In the genomic region with DNA sequence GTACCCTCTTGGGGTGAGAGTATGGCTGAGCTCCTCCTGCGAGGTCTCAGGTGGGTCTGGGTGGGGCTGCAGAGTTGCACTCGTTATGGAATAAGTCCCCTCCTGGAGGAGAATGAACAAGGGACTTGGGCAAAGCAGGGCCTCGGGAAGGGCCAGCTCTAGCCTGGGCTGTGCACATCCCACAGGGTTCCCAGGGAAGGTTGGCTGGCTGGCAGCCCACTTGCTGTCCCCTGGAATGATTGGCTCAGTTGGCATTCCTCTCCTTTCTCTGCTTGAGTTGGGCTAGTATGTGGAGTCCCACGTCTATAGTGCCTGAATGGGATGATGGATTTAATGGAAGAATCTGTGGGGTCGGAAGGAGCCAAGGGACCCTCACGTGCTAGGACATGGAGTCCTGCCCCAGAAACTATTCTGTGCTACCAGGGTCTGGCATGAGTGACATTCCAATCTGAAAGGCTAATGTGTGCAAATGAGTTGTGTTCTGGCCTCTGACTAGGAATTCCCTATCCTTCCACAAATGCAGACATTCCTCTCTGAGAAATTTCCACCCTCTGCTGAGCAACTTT, we compare ENCODE assay signal across 15 mouse cellular contexts. TPM values are rescaled to one million over a fixed set of nuclear protein-coding genes. Genes with fewer than 3 reads are reported as not detected.
DNase-seq lines count a peak whose midpoint lies in the region; ATAC-seq and TF ChIP-seq lines count a peak whose summit lies in the region.
"Had no signal": no experiment of that assay in that cellular context is flagged by ENCODE, and none has a peak within 500 bp of the region (broad histone marks: within the 10 kb centered on the region; RNA-seq: fewer than 3 reads in every experiment).

No protein-coding gene starts in this region.

- H3K9me3 ChIP-seq in heart, embryonic 15.5 days (replicated peaks), result no peaks in the 10 kb centered on the region
- H3K9me3 ChIP-seq in heart, embryonic 10.5 days, result no peaks in the 10 kb centered on the region
- H3K9me3 ChIP-seq: limb, embryonic 15.5 days had no signal

- no peaks in the 10 kb centered on the region for H3K36me3 ChIP-seq in heart, embryonic 15.5 days
- no peaks in the 10 kb centered on the region for H3K36me3 ChIP-seq in heart, embryonic 10.5 days
- H3K36me3 ChIP-seq: limb, embryonic 15.5 days had no signal

- peak; percentile 51 for ATAC-seq in heart, embryonic 15.5 days (replicated peaks; ENCODE audit: insufficient number of reproducible peaks, insufficient read depth, low FRiP score, low read depth)
- ATAC-seq: CD4-positive, CD25-positive, alpha-beta regulatory T cell, adult 4 months had no signal

- H3K27me3 ChIP-seq in heart, embryonic 15.5 days, result peaks cover 6% of the 10 kb centered on the region; the same call in 1 of the 2 replicates
- peaks cover 10% of the 10 kb centered on the region; the same call in 1 of the 2 replicates for H3K27me3 ChIP-seq in heart, embryonic 10.5 days (ENCODE audit: insufficient read depth, poor library complexity, severe bottlenecking)

- no peak overlapping the region for H3K4me3 ChIP-seq in heart, embryonic 15.5 days
- no peak overlapping the region for H3K4me3 ChIP-seq in heart, embryonic 10.5 days
- no peak overlapping the region for H3K4me3 ChIP-seq in layer of hippocampus, adult 2 months
- H3K4me3 ChIP-seq: limb, embryonic 15.5 days had no signal

- no peak for TF ChIP-seq POLR2A in brain, embryonic 14.5 days (IDR thresholded peaks at IDR 0.05; ENCODE audit: borderline replicate concordance, extremely low read depth, insufficient read depth, insufficient read length, poor library complexity, severe bottlenecking)

- peak overlapping the region; percentile 33; the same call in 1 of the 2 replicates for H3K27ac ChIP-seq in heart, embryonic 15.5 days
- no peak overlapping the region for H3K27ac ChIP-seq in heart, embryonic 10.5 days
- H3K27ac ChIP-seq in layer of hippocampus, adult 2 months, result peak overlapping the region; percentile 57; the same call in 1 of the 2 replicates
- H3K27ac ChIP-seq: limb, embryonic 15.5 days had no signal

- WGBS in heart, embryonic 15.5 days, result 58% methylated on average over 6 of the region's 6 CpGs
- 65% methylated on average over 6 of the region's 6 CpGs for WGBS in heart, embryonic 10.5 days

- H3K9ac ChIP-seq in heart, embryonic 15.5 days, result no peak overlapping the region
- H3K9ac ChIP-seq: limb, embryonic 15.5 days had no signal

- no peak for TF ChIP-seq CTCF in layer of hippocampus, adult 2 months (conservative IDR thresholded peaks at IDR 0.05)
- no peak for TF ChIP-seq CTCF in brain, embryonic 14.5 days (IDR thresholded peaks at IDR 0.05; ENCODE audit: borderline replicate concordance, extremely low read depth, insufficient read depth, insufficient read length)

- H3K4me2 ChIP-seq in heart, embryonic 15.5 days, result no peak overlapping the region
- H3K4me2 ChIP-seq: limb, embryonic 15.5 days had no signal

- DNase-seq in heart, embryonic 10.5 days (ENCODE audit: low spot score), result no peak
- no peak for DNase-seq in layer of hippocampus, adult 2 months (ENCODE audit: low spot score in 2 of 2)
- no peak for DNase-seq in layer of hippocampus, adult 11-12 months (ENCODE audit: low spot score)
- DNase-seq in brain, embryonic 14.5 days (ENCODE audit: low read depth), result peak; percentile 17
- peak; percentile 35 for DNase-seq in kidney, postnatal 14 days
- DNase-seq in urinary bladder, postnatal 36 days (ENCODE audit: low spot score in 2 of 2), result no peak
- DNase-seq: cerebellum, adult 11-12 months; lung, adult 2 months; thymus, adult 18-20 months had no signal

- peaks cover 34% of the 10 kb centered on the region for H3K4me1 ChIP-seq in heart, embryonic 15.5 days (replicated peaks)
- peaks cover 20% of the 10 kb centered on the region for H3K4me1 ChIP-seq in heart, embryonic 10.5 days

RNA-seq across cellular contexts. Expression of a gene that starts 7.5 kb away (rescaled TPM):
- 0.09 TPM in 1 of 2 replicates, not detected in the other for polyA plus RNA-seq in heart, embryonic 15.5 days (2015; fragmentation: Nextera tagmentation; extraction: Ambion mirVana)
- 0.04 TPM in 1 of 2 replicates, not detected in the other for polyA plus RNA-seq in heart, embryonic 10.5 days (2016; fragmentation: Nextera tagmentation; extraction: Ambion mirVana)
- 1 to 10 TPM; 2.3 TPM for total RNA-seq in layer of hippocampus, adult 2 months (2021)
- 0.01 and 0.04 TPM in 2 replicates for polyA plus RNA-seq in brain, embryonic 14.5 days (2012; rRNA removed)
- total RNA-seq: common myeloid progenitor, adult 5-6 weeks; megakaryocyte progenitor cell, adult 5-6 weeks had no signal
- polyA plus RNA-seq: CD4-positive, CD25-positive, alpha-beta regulatory T cell, adult 4 months; embryonic facial prominence, embryonic 14.5 days had no signal

RNA-seq across cellular contexts. Expression of a gene that starts 51.6 kb away (rescaled TPM):
- polyA plus RNA-seq in heart, embryonic 15.5 days (2015; fragmentation: Nextera tagmentation; extraction: Ambion mirVana), result 8.8 and 9.3 TPM in 2 replicates
- polyA plus RNA-seq in heart, embryonic 10.5 days (2016; fragmentation: Nextera tagmentation; extraction: Ambion mirVana), result 16.0 and 16.4 TPM in 2 replicates
- 1 to 10 TPM in 1 of 2 experiments, under 1 TPM in 1; 0.87 to 2.7 TPM for total RNA-seq in layer of hippocampus, adult 2 months (2021)
- polyA plus RNA-seq in brain, embryonic 14.5 days (2012; rRNA removed), result 9.1 and 12.1 TPM in 2 replicates

Comparison
In these comparisons a context has a peak if more than half of its experiments do, and no peak if none do; other contexts are left out.
1. DNase-seq: peak in brain, embryonic 14.5 days (single experiment) and kidney, postnatal 14 days (single experiment); none in heart, embryonic 10.5 days (single experiment), layer of hippocampus, adult 2 months (0 of 2), layer of hippocampus, adult 11-12 months (single experiment) and urinary bladder, postnatal 36 days (0 of 2).